Mouse (Mus musculus) stomach, embryonic 16.5 days (tissue): ENCODE results near the gene Stac3. TPM values are rescaled to one million over a fixed set of nuclear protein-coding genes. Genes with fewer than 3 reads are reported as not detected.
A peak's percentile ranks its signal among the peaks of the same experiment; 100 is the strongest.

Experiments
- ATAC-seq: fragments of 200-750 bp; cut with Nextera tagmentation; 2 replicates; pipeline ENCODE4 v1.8.0; 2017; ENCODE audit warnings: moderate number of reproducible peaks, moderate TSS enrichment; ENCODE audit not compliant: insufficient read depth, low FRiP score
- H3K27ac ChIP-seq: fragments of 300-500 bp; sonication (generic); 2 replicates; pipeline ENCODE4 v1.5.1; 2014; ENCODE audit warnings: low read length
- H3K27me3 ChIP-seq: fragments of 300-500 bp; sonication (generic); 2 replicates; pipeline ENCODE4 v1.6.1; 2014; ENCODE audit warnings: low read length, control low read depth, mixed read lengths; ENCODE audit not compliant: control insufficient read depth, insufficient read depth
- H3K36me3 ChIP-seq: fragments of 300-500 bp; sonication (generic); 2 replicates; pipeline ENCODE4 v1.6.1; 2014; ENCODE audit warnings: low read length; ENCODE audit not compliant: control insufficient read depth, insufficient read depth
- H3K4me1 ChIP-seq: fragments of 300-500 bp; sonication (generic); 2 replicates; pipeline ENCODE4 v1.6.1; 2014; ENCODE audit warnings: low read length, control low read depth, mixed read lengths; ENCODE audit not compliant: control insufficient read depth, insufficient read depth
- H3K4me2 ChIP-seq: fragments of 300-500 bp; sonication (generic); 2 replicates; pipeline ENCODE4 v1.6.1; 2014; ENCODE audit warnings: low read depth, low read length, mixed read lengths
- H3K4me3 ChIP-seq: fragments of 300-500 bp; sonication (generic); replicated peaks from 2 replicates; pipeline ENCODE4 v1.5.1; 2014; ENCODE audit warnings: mild to moderate bottlenecking, low read length
- H3K9ac ChIP-seq: fragments of 300-500 bp; sonication (generic); 2 replicates; pipeline ENCODE4 v1.6.1; 2014; ENCODE audit warnings: low read length
- H3K9me3 ChIP-seq: fragments of 300-500 bp; sonication (generic); replicated peaks from 2 replicates; pipeline ENCODE4 v1.6.1; 2016; ENCODE audit warnings: low read length, control low read depth; ENCODE audit not compliant: control insufficient read depth
- WGBS: fragments of 180-500 bp; shearing (Covaris S2); extraction: QIAGEN DNeasy Blood & Tissue Kit; methylation state at CpG from one replicate; pipeline ENCODE4 v1.1.7; 2014; 5-methylcytosine and 5-hydroxymethylcytosine counted together
- polyA plus RNA-seq: library from polyadenylated mRNA; unstranded; fragments of >200 nt; fragmentation: Nextera tagmentation; extraction: Ambion mirVana; gene quantifications from 2 replicates; pipeline ENCODE4 v1.2.1, GENCODE M21; 2015

Gene Stac3
- polyA plus RNA-seq, 1 experiment from 2014 or later, result 5.5 TPM

GRCm38 (mm10) chr10:127479131-127479530, 22.4 kb upstream of the Stac3 start:
- H3K4me1 ChIP-seq, result no peaks in the 10 kb centered on the region
- no peak overlapping the region for H3K4me2 ChIP-seq
- no peak for ATAC-seq
- H3K36me3 ChIP-seq, result no peaks in the 10 kb centered on the region
- no peaks in the 10 kb centered on the region for H3K9me3 ChIP-seq
- no peak overlapping the region for H3K9ac ChIP-seq
- H3K27ac ChIP-seq, result no peak overlapping the region
- 97% methylated on average over 4 of the region's 4 CpGs for WGBS
- H3K4me3 ChIP-seq, result no peak overlapping the region
- H3K27me3 ChIP-seq, result no peaks in the 10 kb centered on the region

- Histone ChIP-seq H3K4me3 (no peak overlapping the region), H3K9ac (no peak overlapping the region), H3K27me3 (no peaks in the 10 kb centered on the region), H3K4me2 (no peak overlapping the region), H3K4me1 (no peaks in the 10 kb centered on the region), H3K9me3 (no peaks in the 10 kb centered on the region), H3K36me3 (peaks cover 11% of the 10 kb centered on the region; the same call in 1 of the 2 replicates), H3K27ac (no peak overlapping the region)
- peak; percentile 65; the same call in 1 of the 2 replicates for ATAC-seq
- WGBS, result 67% methylated on average over 19 of the region's 19 CpGs
These were observed 20.4 kb upstream of the Stac3 start for GRCm38 (mm10) chr10:127480833-127481813.

GRCm38 (mm10) chr10:127485235-127485634, 16.3 kb upstream of the Stac3 start:
- Histone ChIP-seq H3K27me3 (no peaks in the 10 kb centered on the region), H3K4me2 (no peak overlapping the region), H3K36me3 (peaks cover 11% of the 10 kb centered on the region; the same call in 1 of the 2 replicates), H3K9ac (no peak overlapping the region), H3K4me3 (no peak overlapping the region), H3K4me1 (no peaks in the 10 kb centered on the region), H3K9me3 (no peaks in the 10 kb centered on the region), H3K27ac (no peak overlapping the region)
- no peak for ATAC-seq
- 88% methylated on average over 10 of the region's 10 CpGs for WGBS

- peaks cover 24% of the 10 kb centered on the region; the same call in 1 of the 2 replicates for H3K36me3 ChIP-seq
- no peak overlapping the region for H3K27ac ChIP-seq
- no peak overlapping the region for H3K4me2 ChIP-seq
- H3K9me3 ChIP-seq, result no peaks in the 10 kb centered on the region
- no peak overlapping the region for H3K4me3 ChIP-seq
- ATAC-seq, result no peak
- H3K4me1 ChIP-seq, result no peaks in the 10 kb centered on the region
- H3K9ac ChIP-seq, result no peak overlapping the region
- no peaks in the 10 kb centered on the region for H3K27me3 ChIP-seq
- WGBS, result 88% methylated on average over 7 of the region's 7 CpGs
These were observed 12.6 kb upstream of the Stac3 start for GRCm38 (mm10) chr10:127488856-127489255.

GRCm38 (mm10) chr10:127490160-127491127, 11.0 kb upstream of the Stac3 start:
- H3K4me2 ChIP-seq, result no peak overlapping the region
- H3K9me3 ChIP-seq, result no peaks in the 10 kb centered on the region
- H3K36me3 ChIP-seq, result peaks cover 26% of the 10 kb centered on the region
- H3K27me3 ChIP-seq, result no peaks in the 10 kb centered on the region
- 84% methylated on average over 18 of the region's 18 CpGs for WGBS
- ATAC-seq, result no peak
- no peak overlapping the region for H3K27ac ChIP-seq
- no peaks in the 10 kb centered on the region for H3K4me1 ChIP-seq
- no peak overlapping the region for H3K4me3 ChIP-seq
- no peak overlapping the region for H3K9ac ChIP-seq

- H3K4me1 ChIP-seq, result no peaks in the 10 kb centered on the region
- 79% methylated on average over 8 of the region's 8 CpGs for WGBS
- H3K9ac ChIP-seq, result no peak overlapping the region
- no peaks in the 10 kb centered on the region for H3K27me3 ChIP-seq
- H3K9me3 ChIP-seq, result no peaks in the 10 kb centered on the region
- H3K4me2 ChIP-seq, result no peak overlapping the region
- H3K36me3 ChIP-seq, result peaks cover 25% of the 10 kb centered on the region
- ATAC-seq, result no peak
- H3K4me3 ChIP-seq, result no peak overlapping the region
- no peak overlapping the region for H3K27ac ChIP-seq
These were observed 10.4 kb upstream of the Stac3 start for GRCm38 (mm10) chr10:127491128-127491512.

- H3K27me3 ChIP-seq, result no peaks in the 10 kb centered on the region
- peaks cover 27% of the 10 kb centered on the region for H3K36me3 ChIP-seq
- no peaks in the 10 kb centered on the region for H3K4me1 ChIP-seq
- H3K9me3 ChIP-seq, result no peaks in the 10 kb centered on the region
- H3K27ac ChIP-seq, result no peak overlapping the region
- no peak overlapping the region for H3K4me3 ChIP-seq
- H3K4me2 ChIP-seq, result no peak overlapping the region
- no peak for ATAC-seq
- WGBS, result 71% methylated on average over 3 of the region's 3 CpGs
- no peak overlapping the region for H3K9ac ChIP-seq
These were observed 9.4 kb upstream of the Stac3 start for GRCm38 (mm10) chr10:127492118-127492517.

- Histone ChIP-seq H3K9me3 (no peaks in the 10 kb centered on the region), H3K4me2 (no peak overlapping the region), H3K4me3 (no peak overlapping the region), H3K27ac (no peak overlapping the region), H3K36me3 (peaks cover 25% of the 10 kb centered on the region), H3K27me3 (no peaks in the 10 kb centered on the region), H3K9ac (no peak overlapping the region), H3K4me1 (no peaks in the 10 kb centered on the region)
- 90% methylated on average over 3 of the region's 3 CpGs for WGBS
- no peak for ATAC-seq
These were observed 5.3 kb upstream of the Stac3 start for GRCm38 (mm10) chr10:127496156-127496555.
